Mouse (Mus musculus) embryonic facial prominence, embryonic 14.5 days (tissue): ENCODE data around the gene Retnlb. TPM values are rescaled to one million over a fixed set of nuclear protein-coding genes. Genes with fewer than 3 reads are reported as not detected.

Experiments used
- ATAC-seq: fragments of 200-750 bp; cut with Nextera tagmentation; 2 replicates; pipeline ENCODE4 v1.8.0; 2017; ENCODE audit warnings: low read depth, moderate number of reproducible peaks, moderate TSS enrichment
- DNase-seq: peaks from one replicate; pipeline ENCODE4 v3.0.0-alpha.2; 2015; ENCODE audit warnings: low spot score
- H3K27ac ChIP-seq: fragments of 300-500 bp; sonication (generic); replicated peaks from 2 replicates; pipeline ENCODE4 v1.5.1; 2014; ENCODE audit warnings: low read depth, mild to moderate bottlenecking, low read length, moderate library complexity
- H3K27me3 ChIP-seq: fragments of 300-500 bp; sonication (generic); replicated peaks from 2 replicates; pipeline ENCODE4 v1.6.1; 2014; ENCODE audit warnings: low read length; ENCODE audit not compliant: control insufficient read depth, insufficient read depth
- H3K36me3 ChIP-seq: fragments of 300-500 bp; sonication (generic); 2 replicates; pipeline ENCODE4 v1.6.1; 2014; ENCODE audit warnings: low read length, mixed read lengths; ENCODE audit not compliant: control insufficient read depth, insufficient read depth
- H3K4me1 ChIP-seq: fragments of 300-500 bp; sonication (generic); 2 replicates; pipeline ENCODE4 v1.6.1; 2014; ENCODE audit warnings: antibody characterized with exemption, low read length; ENCODE audit not compliant: control insufficient read depth, insufficient read depth
- H3K4me2 ChIP-seq: fragments of 300-500 bp; sonication (generic); 2 replicates; pipeline ENCODE4 v1.6.1; 2014; ENCODE audit warnings: low read depth, mild to moderate bottlenecking, low read length, moderate library complexity, mixed read lengths
- H3K4me3 ChIP-seq: fragments of 300-500 bp; sonication (generic); 2 replicates; pipeline ENCODE4 v1.5.1; 2014; ENCODE audit warnings: low read depth, mild to moderate bottlenecking, low read length
- H3K9ac ChIP-seq: fragments of 300-500 bp; sonication (generic); 2 replicates; pipeline ENCODE4 v1.6.1; 2014; ENCODE audit warnings: low read depth, mild to moderate bottlenecking, low read length, moderate library complexity, mixed read lengths
- H3K9me3 ChIP-seq: fragments of 300-500 bp; sonication (generic); 2 replicates; pipeline ENCODE4 v1.6.1; 2016; ENCODE audit warnings: low read length; ENCODE audit not compliant: control insufficient read depth
- WGBS: fragments of 180-500 bp; shearing (Covaris S2); extraction: QIAGEN DNeasy Blood & Tissue Kit; methylation state at CpG from one replicate; pipeline ENCODE4 v1.1.7; 2014; 5-methylcytosine and 5-hydroxymethylcytosine counted together
- polyA plus RNA-seq: library from polyadenylated mRNA; unstranded; fragments of >200 nt; fragmentation: Nextera tagmentation; extraction: Ambion mirVana; gene quantifications from 2 replicates; pipeline ENCODE4 v1.2.1, GENCODE M21; 2014

Gene Retnlb
- not detected in 2 replicates for polyA plus RNA-seq

DNA sequence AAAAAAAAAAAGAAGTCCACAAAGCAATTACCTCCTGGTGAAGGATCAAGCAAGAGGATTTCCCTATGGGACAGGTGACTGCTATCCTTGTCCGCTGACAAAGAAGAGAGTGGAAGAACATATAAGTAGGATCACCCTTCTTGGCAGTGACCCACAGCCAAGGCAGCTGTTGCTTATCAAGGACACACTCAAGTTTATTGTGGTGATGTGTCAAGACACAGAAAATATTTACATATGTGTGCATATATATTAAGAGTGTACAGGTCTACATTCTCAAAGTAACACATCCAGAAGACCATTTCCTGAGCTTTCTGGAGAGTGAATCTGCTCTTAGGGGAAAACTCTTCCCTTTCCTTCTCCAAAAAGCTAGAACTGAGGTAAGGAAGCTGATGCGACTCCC is at the start of gene Retnlb:
Gene Retnlb, plus strand, starts transcription at position 162 of the 400 bp plus-strand sequence.
- Histone ChIP-seq H3K36me3 (no peaks in the 10 kb centered on the region), H3K9me3 (no peaks in the 10 kb centered on the region), H3K4me3 (no peak within 1 kb of the TSS), H3K27ac (no peak within 1 kb of the TSS), H3K27me3 (no peaks in the 10 kb centered on the region), H3K4me1 (peaks cover 4% of the 10 kb centered on the region; the same call in 1 of the 2 replicates), H3K4me2 (no peak within 1 kb of the TSS), H3K9ac (no peak within 1 kb of the TSS)
- DNase-seq (no peak), ATAC-seq (no peak)
- 92% methylated on average over 2 of the region's 2 CpGs for WGBS

DNA sequence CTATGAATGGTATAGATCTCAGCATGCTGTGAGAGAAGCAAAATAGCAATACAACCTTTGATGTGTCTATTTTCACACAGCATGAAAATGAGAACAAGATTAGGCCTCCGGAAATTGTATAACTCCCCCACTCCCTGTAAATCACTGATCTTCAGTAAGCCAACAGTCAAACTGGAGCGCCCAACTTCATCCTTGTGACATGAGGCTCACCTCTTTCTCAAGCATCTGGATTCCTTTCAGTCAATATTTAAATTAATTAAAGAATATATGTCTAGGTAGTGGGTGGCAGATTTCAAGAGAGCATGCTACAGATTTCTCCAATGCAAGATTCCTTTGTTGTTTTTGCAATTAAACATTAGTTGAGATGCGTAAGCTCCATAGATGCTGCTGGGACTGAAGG is 47.5 kb upstream of the Retnlb start:
- no peak overlapping the region for H3K27ac ChIP-seq
- no peak overlapping the region for H3K9ac ChIP-seq
- no peaks in the 10 kb centered on the region for H3K4me1 ChIP-seq
- ATAC-seq (no peak), DNase-seq (no peak)
- H3K9me3 ChIP-seq = no peaks in the 10 kb centered on the region
- no peak overlapping the region for H3K4me2 ChIP-seq
- 82% methylated on average over 3 of the region's 3 CpGs for WGBS
- no peaks in the 10 kb centered on the region for H3K27me3 ChIP-seq
- no peaks in the 10 kb centered on the region for H3K36me3 ChIP-seq
- no peak overlapping the region for H3K4me3 ChIP-seq

DNA sequence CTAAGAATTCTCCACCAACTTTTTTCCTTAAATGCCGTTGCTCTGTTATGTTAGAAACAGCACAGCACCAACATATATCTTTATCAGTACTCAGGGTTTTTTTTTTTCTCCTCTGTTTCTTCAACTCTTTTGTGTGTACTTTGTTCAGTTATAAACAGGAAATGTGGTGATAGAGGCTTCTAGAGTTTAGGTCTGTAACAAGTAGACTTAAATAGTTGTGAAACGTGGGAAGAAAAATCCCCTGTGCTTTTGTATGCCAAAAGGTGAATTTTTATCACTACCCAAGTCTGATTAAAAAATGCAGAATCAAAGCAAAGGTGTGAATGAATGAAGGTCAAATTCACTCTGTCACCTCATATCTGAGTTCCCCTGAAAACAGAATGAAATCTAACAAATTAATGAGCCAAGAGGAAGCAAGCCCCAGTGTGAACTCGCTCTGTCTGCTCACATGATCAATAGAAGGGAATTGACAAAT is 44.6 kb upstream of the Retnlb start, which contains the start of gene Trat1:
Gene Trat1, minus strand, starts transcription at position 51 of the 475 bp plus-strand sequence.
- H3K9me3 ChIP-seq = no peaks in the 10 kb centered on the region
- no peak within 1 kb of the TSS for H3K27ac ChIP-seq
- no peaks in the 10 kb centered on the region for H3K36me3 ChIP-seq
- H3K9ac ChIP-seq = no peak within 1 kb of the TSS
- no peak within 1 kb of the TSS for H3K4me2 ChIP-seq
- no peak within 1 kb of the TSS for H3K4me3 ChIP-seq
- no peaks in the 10 kb centered on the region for H3K27me3 ChIP-seq
- DNase-seq (no peak), ATAC-seq (no peak)
- no peaks in the 10 kb centered on the region for H3K4me1 ChIP-seq
- 78% methylated on average over 3 of the region's 3 CpGs for WGBS

DNA sequence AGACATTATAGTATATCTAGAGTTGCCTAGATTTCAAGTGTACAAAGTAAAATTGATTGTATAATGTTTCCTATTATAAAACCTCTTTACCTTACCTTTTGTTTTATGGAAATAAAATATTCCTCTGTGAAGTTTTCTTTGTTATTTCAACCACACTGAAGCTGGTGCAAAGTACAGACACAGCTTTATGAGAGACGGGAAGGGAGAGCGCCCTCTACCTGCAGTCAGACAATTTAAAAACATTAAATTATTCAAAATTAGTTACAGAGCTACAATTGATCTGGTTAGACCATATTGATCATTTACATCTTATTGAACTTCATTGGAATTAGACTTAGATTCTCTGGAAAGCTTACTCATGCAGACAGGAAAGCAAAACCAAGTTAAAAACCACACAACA is 39.4 kb upstream of the Retnlb start:
- H3K9ac ChIP-seq = no peak overlapping the region
- H3K27me3 ChIP-seq = no peaks in the 10 kb centered on the region
- DNase-seq (no peak), ATAC-seq (no peak)
- no peak overlapping the region for H3K27ac ChIP-seq
- H3K36me3 ChIP-seq = no peaks in the 10 kb centered on the region
- H3K4me2 ChIP-seq = no peak overlapping the region
- 58% methylated on average over 2 of the region's 2 CpGs for WGBS
- H3K4me3 ChIP-seq = no peak overlapping the region
- no peaks in the 10 kb centered on the region for H3K9me3 ChIP-seq
- H3K4me1 ChIP-seq = no peaks in the 10 kb centered on the region

DNA sequence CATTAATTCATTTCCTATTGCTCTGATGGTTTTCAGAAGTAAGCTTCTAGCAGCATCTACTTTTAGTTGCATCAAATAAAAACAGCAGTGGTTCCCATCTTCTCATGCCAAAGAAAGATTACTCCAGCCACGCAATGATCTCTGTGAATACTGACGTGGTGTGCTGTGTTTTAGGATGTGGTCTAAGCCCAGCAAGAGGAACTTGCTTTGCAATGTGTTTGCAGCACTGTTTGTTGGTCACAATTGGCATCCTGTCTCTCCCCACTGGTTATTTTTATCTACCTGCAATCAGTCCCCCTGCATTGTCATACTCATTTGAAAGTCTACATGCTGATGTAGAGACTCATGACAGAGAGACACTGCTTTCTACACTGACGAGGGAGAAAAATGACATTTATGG is 30.4 kb upstream of the Retnlb start:
- Histone ChIP-seq H3K4me2 (no peak overlapping the region), H3K9me3 (no peaks in the 10 kb centered on the region), H3K27ac (no peak overlapping the region), H3K4me1 (no peaks in the 10 kb centered on the region), H3K27me3 (no peaks in the 10 kb centered on the region), H3K9ac (no peak overlapping the region), H3K36me3 (no peaks in the 10 kb centered on the region), H3K4me3 (no peak overlapping the region)
- ATAC-seq (no peak), DNase-seq (no peak)
- 76% methylated on average over 3 of the region's 3 CpGs for WGBS

DNA sequence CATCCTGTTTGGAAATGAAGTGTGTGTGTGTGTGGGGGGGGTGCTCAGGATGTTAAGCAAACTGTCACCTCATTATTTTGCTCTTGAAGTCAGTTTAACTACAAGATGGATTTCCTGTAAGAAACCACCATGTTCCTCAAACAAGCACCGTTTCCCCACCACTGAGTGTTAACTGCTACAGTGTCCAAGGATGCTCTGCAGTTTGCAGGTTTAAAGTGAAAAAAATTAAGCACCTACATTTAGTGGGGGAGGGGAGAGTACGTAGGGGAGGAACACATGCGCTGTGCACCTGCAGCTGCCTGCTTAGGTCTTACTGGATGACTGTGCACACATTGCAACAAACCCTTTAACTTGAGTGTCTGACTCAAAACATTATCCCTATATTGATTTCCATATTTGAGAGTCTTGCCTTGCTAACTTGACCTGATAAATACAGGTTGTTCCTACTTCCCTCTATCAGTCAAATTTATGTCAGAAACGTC is 27.9 kb upstream of the Retnlb start:
- no peaks in the 10 kb centered on the region for H3K27me3 ChIP-seq
- no peak overlapping the region for H3K27ac ChIP-seq
- no peaks in the 10 kb centered on the region for H3K4me1 ChIP-seq
- ATAC-seq (no peak), DNase-seq (no peak)
- no peak overlapping the region for H3K4me3 ChIP-seq
- no peak overlapping the region for H3K4me2 ChIP-seq
- no peak overlapping the region for H3K9ac ChIP-seq
- no peaks in the 10 kb centered on the region for H3K36me3 ChIP-seq
- WGBS = 70% methylated on average over 4 of the region's 4 CpGs
- no peaks in the 10 kb centered on the region for H3K9me3 ChIP-seq

DNA sequence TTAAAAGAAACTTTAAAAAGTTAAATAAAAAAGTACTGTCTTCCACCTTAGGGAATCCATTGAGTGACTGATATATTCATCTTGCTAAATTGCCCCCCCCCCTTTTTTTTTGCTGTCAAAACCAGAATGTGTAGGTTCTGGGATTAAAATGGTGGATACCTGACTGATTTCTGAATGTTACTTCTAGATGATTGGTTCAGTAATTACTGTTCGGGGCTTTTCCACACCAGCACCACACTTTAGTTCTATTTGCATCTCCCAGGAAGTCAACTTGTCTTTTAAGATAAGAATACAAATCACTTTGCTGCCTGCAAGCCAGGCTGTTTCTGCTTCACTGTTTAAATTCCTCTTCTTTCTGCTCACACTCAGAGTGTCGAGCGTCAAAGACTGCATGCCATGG is 18.4 kb upstream of the Retnlb start:
- H3K4me3 ChIP-seq = no peak overlapping the region
- no peak overlapping the region for H3K9ac ChIP-seq
- no peaks in the 10 kb centered on the region for H3K36me3 ChIP-seq
- H3K27ac ChIP-seq = no peak overlapping the region
- 84% methylated on average over 3 of the region's 3 CpGs for WGBS
- DNase-seq (no peak), ATAC-seq (no peak)
- H3K4me2 ChIP-seq = no peak overlapping the region
- no peaks in the 10 kb centered on the region for H3K27me3 ChIP-seq
- H3K9me3 ChIP-seq = no peaks in the 10 kb centered on the region
- no peaks in the 10 kb centered on the region for H3K4me1 ChIP-seq

DNA sequence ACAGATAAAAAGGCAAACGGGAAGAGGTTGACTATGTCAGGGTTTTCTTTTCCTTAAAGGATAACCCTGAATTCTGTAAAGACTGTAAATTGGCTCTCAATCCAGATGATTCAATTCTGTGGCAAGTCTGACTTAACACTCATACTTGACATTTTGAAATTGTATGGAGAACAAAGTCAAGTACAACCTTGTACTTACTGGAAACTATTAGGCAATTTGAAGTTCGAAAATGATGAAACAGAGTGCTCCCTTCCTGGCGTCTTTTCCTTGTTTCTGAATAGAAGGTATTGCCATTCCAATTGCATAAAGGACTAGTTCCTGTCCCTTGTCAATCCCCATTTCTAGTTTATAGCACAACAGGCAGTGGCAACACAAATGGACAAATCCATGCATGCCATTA is 17.2 kb upstream of the Retnlb start:
- H3K27me3 ChIP-seq = no peaks in the 10 kb centered on the region
- H3K9me3 ChIP-seq = no peaks in the 10 kb centered on the region
- no peak overlapping the region for H3K27ac ChIP-seq
- DNase-seq (no peak), ATAC-seq (no peak)
- H3K4me2 ChIP-seq = no peak overlapping the region
- WGBS = 85% methylated on average over 3 of the region's 3 CpGs
- no peak overlapping the region for H3K4me3 ChIP-seq
- H3K36me3 ChIP-seq = no peaks in the 10 kb centered on the region
- no peak overlapping the region for H3K9ac ChIP-seq
- H3K4me1 ChIP-seq = no peaks in the 10 kb centered on the region

DNA sequence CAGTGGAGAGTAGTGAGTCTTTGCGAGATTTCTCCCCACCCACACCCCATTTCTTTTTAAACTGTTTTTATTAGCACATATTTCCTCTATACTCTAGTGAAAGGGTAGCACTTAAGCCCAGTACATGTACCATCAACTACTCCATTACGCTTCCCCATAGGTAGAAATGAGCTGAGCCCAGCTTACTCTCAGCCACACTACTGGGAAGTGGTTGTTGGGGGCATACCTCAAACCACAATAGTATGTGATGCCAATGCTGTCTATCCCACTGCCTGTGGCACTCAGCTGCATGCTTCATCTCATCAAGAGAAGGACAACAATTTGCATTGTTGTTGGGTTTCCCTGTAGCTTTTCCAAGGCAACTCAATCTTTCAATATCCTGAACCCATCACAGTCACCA is 15.8 kb upstream of the Retnlb start:
- WGBS = 87% methylated on average over 2 of the region's 2 CpGs

More for the DNA sequence above, 15.8 kb upstream of the Retnlb start:
- ATAC-seq = no peak
- Histone ChIP-seq H3K27ac (no peak overlapping the region), H3K36me3 (no peaks in the 10 kb centered on the region), H3K4me1 (no peaks in the 10 kb centered on the region), H3K27me3 (no peaks in the 10 kb centered on the region), H3K4me3 (no peak overlapping the region), H3K9ac (no peak overlapping the region), H3K9me3 (no peaks in the 10 kb centered on the region), H3K4me2 (no peak overlapping the region)
- no peak for DNase-seq
